Mouse (Mus musculus) ES-Bruce4 (cell line): ENCODE measurements around the gene Olfr1368.

Experiments
- CTCF ChIP-seq: IDR thresholded peaks from one replicate; pipeline ENCODE4 v1.8.1; 2011; ENCODE audit warnings: low read depth, low read length
- EP300 ChIP-seq: IDR thresholded peaks from 2 replicates; pipeline ENCODE4 v1.6.1; 2011; ENCODE audit warnings: low read depth, low read length; ENCODE audit not compliant: insufficient read depth
- POLR2A ChIP-seq: IDR thresholded peaks from one replicate; pipeline ENCODE4 v1.8.1; 2011; ENCODE audit warnings: low read length; ENCODE audit not compliant: insufficient read depth

- TF ChIP-seq CTCF (no peak), POLR2A (no peak), EP300 (no peak)
Measured at GRCm38 (mm10) chr13:21159475-21159819, 13.8 kb upstream of the Olfr1368 start.
